Mouse (Mus musculus) ES-E14 (cell line): ENCODE results near the gene Rps8.

Source experiments
- CHD2 ChIP-seq: IDR thresholded peaks from 2 replicates; pipeline ENCODE4 v1.6.1; 2014; ENCODE audit warnings: mild to moderate bottlenecking, low read depth, low read length, inconsistent platforms
- HCFC1 ChIP-seq: IDR thresholded peaks from 2 replicates; pipeline ENCODE4 v1.6.1; 2012; ENCODE audit warnings: low read length, inconsistent platforms, borderline replicate concordance; ENCODE audit not compliant: insufficient read depth
- MAFK ChIP-seq: IDR thresholded peaks from 2 replicates; pipeline ENCODE4 v1.6.1; 2014; ENCODE audit warnings: mild to moderate bottlenecking, low read depth, low read length, inconsistent platforms; ENCODE audit not compliant: insufficient read depth

- TF ChIP-seq HCFC1, result no peak
- no peak for TF ChIP-seq MAFK
- TF ChIP-seq CHD2, result no peak
These were observed 329 bp upstream of the Rps8 start for GRCm38 (mm10) chr4:117156372-117156771.
